Mouse (Mus musculus) midbrain, embryonic 16.5 days (tissue): ENCODE measurements around the gene U2surp. TPM values are rescaled to one million over a fixed set of nuclear protein-coding genes. Genes with fewer than 3 reads are reported as not detected.
"Not testable (repeated sequence)": the region's sequence is repeated elsewhere in the genome, so short reads cannot be mapped to it uniquely, and the experiment has no call there.

Experiments
- ATAC-seq: fragments of 200-750 bp; cut with Nextera tagmentation; 2 replicates; pipeline ENCODE4 v1.8.0; 2017; ENCODE audit warnings: moderate TSS enrichment
- H3K27ac ChIP-seq: fragments of 300-500 bp; sonication (generic); 2 replicates; pipeline ENCODE4 v1.5.1; 2014; ENCODE audit warnings: mild to moderate bottlenecking, low read length, mixed read lengths
- H3K27me3 ChIP-seq: fragments of 300-500 bp; sonication (generic); 2 replicates; pipeline ENCODE4 v1.6.1; 2014; ENCODE audit warnings: low read depth, low read length, mixed read lengths; ENCODE audit not compliant: control insufficient read depth, insufficient read depth
- H3K36me3 ChIP-seq: fragments of 300-500 bp; sonication (generic); 2 replicates; pipeline ENCODE4 v1.6.1; 2014; ENCODE audit warnings: mild to moderate bottlenecking, low read length, moderate library complexity, mixed read lengths; ENCODE audit not compliant: control insufficient read depth, insufficient read depth
- H3K4me1 ChIP-seq: fragments of 300-500 bp; sonication (generic); 2 replicates; pipeline ENCODE4 v1.6.1; 2014; ENCODE audit warnings: mild to moderate bottlenecking, low read length, mixed read lengths; ENCODE audit not compliant: control insufficient read depth, insufficient read depth
- H3K4me2 ChIP-seq: fragments of 300-500 bp; sonication (generic); 2 replicates; pipeline ENCODE4 v1.6.1; 2014; ENCODE audit warnings: mild to moderate bottlenecking, low read length, mixed read lengths
- H3K4me3 ChIP-seq: fragments of 300-500 bp; sonication (generic); 2 replicates; pipeline ENCODE4 v1.5.1; 2014; ENCODE audit warnings: low read depth, mild to moderate bottlenecking, low read length, moderate library complexity, mixed read lengths
- H3K9ac ChIP-seq: fragments of 300-500 bp; sonication (generic); 2 replicates; pipeline ENCODE4 v1.6.1; 2014; ENCODE audit warnings: low read depth, low read length, mixed read lengths
- H3K9me3 ChIP-seq: fragments of 300-500 bp; sonication (generic); replicated peaks from 2 replicates; pipeline ENCODE4 v1.6.1; 2014; ENCODE audit warnings: mild to moderate bottlenecking, low read length, mixed read lengths; ENCODE audit not compliant: control insufficient read depth, poor library complexity, severe bottlenecking
- WGBS: fragments of 180-500 bp; shearing (Covaris S2); extraction: QIAGEN DNeasy Blood & Tissue Kit; methylation state at CpG from one replicate; pipeline ENCODE4 v1.1.7; 2014; 5-methylcytosine and 5-hydroxymethylcytosine counted together
- polyA plus RNA-seq: library from polyadenylated mRNA; unstranded; fragments of >200 nt; fragmentation: Nextera tagmentation; extraction: Ambion mirVana; gene quantifications from 2 replicates; pipeline ENCODE4 v1.2.1, GENCODE M21; 2015

Gene U2surp
- polyA plus RNA-seq, 1 experiment from 2014 or later = 117 TPM

DNA sequence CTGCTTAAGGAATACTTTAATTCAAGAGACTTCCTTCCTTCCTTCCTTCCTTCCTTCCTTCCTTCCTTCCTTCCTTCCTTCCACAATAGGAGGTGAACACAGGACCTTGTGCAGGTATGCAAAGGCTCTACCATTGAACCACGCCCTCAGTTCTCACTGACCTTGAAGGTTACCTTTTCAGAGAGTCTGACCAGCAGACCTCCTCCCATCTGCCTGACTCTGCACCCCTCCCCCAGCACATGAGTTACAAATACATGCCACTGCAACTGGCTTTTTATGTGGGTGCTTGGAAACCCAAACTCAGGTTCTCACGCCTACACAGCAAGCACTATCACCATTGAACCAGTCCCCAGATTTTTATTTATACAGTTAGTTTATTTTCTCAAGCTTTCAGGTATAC is 10.8 kb upstream of the U2surp start:
- H3K27ac ChIP-seq = no peak overlapping the region
- H3K4me1 ChIP-seq = no peaks in the 10 kb centered on the region
- ATAC-seq = no peak
- no peaks in the 10 kb centered on the region for H3K9me3 ChIP-seq
- WGBS = 87% methylated on average over 2 of the region's 2 CpGs
- H3K9ac ChIP-seq = no peak overlapping the region
- no peaks in the 10 kb centered on the region for H3K27me3 ChIP-seq
- H3K4me3 ChIP-seq = no peak overlapping the region
- no peak overlapping the region for H3K4me2 ChIP-seq
- no peaks in the 10 kb centered on the region for H3K36me3 ChIP-seq

GRCm38 (mm10) chr9:95521566-95521965 is 9.8 kb upstream of the U2surp start:
- no peak overlapping the region for H3K4me3 ChIP-seq
- ATAC-seq = no peak
- no peaks in the 10 kb centered on the region for H3K9me3 ChIP-seq
- H3K4me1 ChIP-seq = no peaks in the 10 kb centered on the region
- no peak overlapping the region for H3K27ac ChIP-seq
- no peaks in the 10 kb centered on the region for H3K27me3 ChIP-seq
- H3K36me3 ChIP-seq = no peaks in the 10 kb centered on the region
- 55% methylated on average over 10 of the region's 10 CpGs for WGBS
- no peak overlapping the region for H3K4me2 ChIP-seq
- no peak overlapping the region for H3K9ac ChIP-seq

DNA sequence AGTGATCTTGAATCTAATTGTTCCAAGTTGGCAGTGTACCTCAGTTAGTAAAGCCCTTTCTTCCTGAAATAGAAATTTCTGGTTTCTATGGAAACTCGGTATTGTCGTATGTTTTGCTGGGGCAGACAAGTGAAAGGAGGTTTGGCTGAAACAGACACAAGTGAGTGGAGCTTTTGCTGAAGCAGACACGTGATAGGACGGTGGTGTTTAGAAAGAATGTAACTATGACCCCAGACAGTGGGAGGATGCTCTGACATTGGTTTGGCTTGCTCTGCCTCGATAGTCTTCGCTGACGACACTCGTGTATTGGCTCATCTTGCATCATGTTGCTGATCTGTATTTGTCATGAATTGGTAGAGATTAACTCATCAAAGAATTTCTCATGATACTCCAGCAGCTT is 9.2 kb upstream of the U2surp start:
- 87% methylated on average over 8 of the region's 8 CpGs for WGBS
- no peak overlapping the region for H3K4me3 ChIP-seq
- no peaks in the 10 kb centered on the region for H3K27me3 ChIP-seq
- H3K36me3 ChIP-seq = no peaks in the 10 kb centered on the region
- no peaks in the 10 kb centered on the region for H3K4me1 ChIP-seq
- no peaks in the 10 kb centered on the region for H3K9me3 ChIP-seq
- ATAC-seq = no peak
- H3K9ac ChIP-seq = no peak overlapping the region
- no peak overlapping the region for H3K4me2 ChIP-seq
- no peak overlapping the region for H3K27ac ChIP-seq

DNA sequence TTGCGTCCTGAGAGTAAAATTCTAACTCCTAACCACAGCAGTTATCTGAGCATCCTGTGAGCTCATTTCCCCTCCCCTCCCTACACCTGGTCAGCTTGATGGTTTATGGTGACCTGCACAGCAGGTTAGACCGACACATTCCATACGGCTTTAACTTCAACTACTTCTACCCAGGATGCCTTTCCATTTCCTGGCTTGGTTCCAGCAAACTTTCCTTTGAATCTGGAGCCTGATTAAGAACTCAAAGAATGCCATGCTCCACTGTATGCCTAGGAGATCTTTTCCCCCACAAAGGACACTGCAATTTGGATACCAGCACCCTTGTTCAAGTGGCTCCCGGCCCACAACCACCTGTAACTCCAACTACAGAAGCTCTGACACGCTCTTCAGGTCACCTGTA is 8.8 kb upstream of the U2surp start:
- no peak overlapping the region for H3K4me2 ChIP-seq
- no peaks in the 10 kb centered on the region for H3K4me1 ChIP-seq
- H3K27ac ChIP-seq = no peak overlapping the region
- no peaks in the 10 kb centered on the region for H3K27me3 ChIP-seq
- H3K9ac ChIP-seq = no peak overlapping the region
- H3K36me3 ChIP-seq = no peaks in the 10 kb centered on the region
- WGBS = 84% methylated on average over 5 of the region's 5 CpGs
- ATAC-seq = no peak
- no peaks in the 10 kb centered on the region for H3K9me3 ChIP-seq
- H3K4me3 ChIP-seq = no peak overlapping the region

DNA sequence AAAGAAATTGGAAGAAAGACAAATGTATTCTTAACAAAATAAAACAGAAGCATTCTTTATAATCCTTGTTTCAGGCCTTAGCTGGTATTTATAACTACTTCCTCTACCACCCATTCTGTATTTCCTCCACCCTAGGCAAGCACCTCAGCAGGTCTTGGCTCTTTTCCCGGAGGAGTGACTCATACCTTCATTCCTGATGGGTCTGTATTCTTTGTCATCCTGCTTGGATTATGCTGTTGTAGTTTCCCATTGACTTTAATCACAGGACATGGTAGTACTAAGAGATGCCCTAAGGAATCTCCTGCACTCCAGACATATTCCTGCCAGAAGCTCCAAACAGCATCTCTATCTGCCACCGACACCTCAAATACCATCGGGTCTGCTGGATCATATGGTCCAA is 2.6 kb upstream of the U2surp start:
- H3K27ac ChIP-seq, H3K9me3 ChIP-seq, H3K4me2 ChIP-seq, H3K9ac ChIP-seq, H3K27me3 ChIP-seq, H3K4me3 ChIP-seq, ATAC-seq, H3K36me3 ChIP-seq: not testable (repeated sequence)
- WGBS = 93% methylated on average over 3 of the region's 3 CpGs
- H3K4me1 ChIP-seq = peaks cover 12% of the 10 kb centered on the region

DNA sequence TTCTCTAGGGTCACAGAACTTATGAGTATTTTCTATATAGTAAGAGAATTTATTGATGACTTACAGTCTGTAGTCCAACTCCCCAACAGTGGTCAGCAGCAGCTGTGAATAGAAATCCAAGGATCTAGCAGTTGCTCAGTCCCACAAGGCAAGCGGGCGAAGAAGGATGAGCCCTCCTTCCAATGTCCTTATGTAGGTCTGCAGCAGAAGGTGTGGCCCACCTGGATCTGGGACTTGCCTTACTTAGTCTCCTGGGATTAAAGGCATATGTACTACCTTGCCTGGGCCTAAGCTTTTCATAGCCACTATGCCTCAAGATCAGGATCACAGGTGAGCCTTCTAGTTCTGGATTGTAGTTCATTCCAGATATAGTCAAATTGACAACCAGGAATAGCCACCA is 2.0 kb upstream of the U2surp start:
- H3K4me2 ChIP-seq = no peak overlapping the region
- H3K4me1 ChIP-seq = peaks cover 12% of the 10 kb centered on the region
- no peak overlapping the region for H3K9ac ChIP-seq
- no peaks in the 10 kb centered on the region for H3K9me3 ChIP-seq
- no peaks in the 10 kb centered on the region for H3K36me3 ChIP-seq
- no peak for ATAC-seq
- WGBS = 90% methylated on average over 2 of the region's 2 CpGs
- no peak overlapping the region for H3K27ac ChIP-seq
- H3K4me3 ChIP-seq = no peak overlapping the region
- H3K27me3 ChIP-seq = no peaks in the 10 kb centered on the region

GRCm38 (mm10) chr9:95512331-95513030 is 685 bp upstream of the U2surp start:
- no peaks in the 10 kb centered on the region for H3K36me3 ChIP-seq
- H3K4me2 ChIP-seq = peak overlapping the region; percentile 59
- peak; percentile 80 for ATAC-seq
- peak overlapping the region; percentile 65 for H3K9ac ChIP-seq
- WGBS = 27% methylated on average over 15 of the region's 15 CpGs
- H3K4me1 ChIP-seq = peaks cover 12% of the 10 kb centered on the region
- no peaks in the 10 kb centered on the region for H3K9me3 ChIP-seq
- H3K27ac ChIP-seq = peak overlapping the region; percentile 84
- peak overlapping the region; percentile 99 for H3K4me3 ChIP-seq
- no peaks in the 10 kb centered on the region for H3K27me3 ChIP-seq

DNA sequence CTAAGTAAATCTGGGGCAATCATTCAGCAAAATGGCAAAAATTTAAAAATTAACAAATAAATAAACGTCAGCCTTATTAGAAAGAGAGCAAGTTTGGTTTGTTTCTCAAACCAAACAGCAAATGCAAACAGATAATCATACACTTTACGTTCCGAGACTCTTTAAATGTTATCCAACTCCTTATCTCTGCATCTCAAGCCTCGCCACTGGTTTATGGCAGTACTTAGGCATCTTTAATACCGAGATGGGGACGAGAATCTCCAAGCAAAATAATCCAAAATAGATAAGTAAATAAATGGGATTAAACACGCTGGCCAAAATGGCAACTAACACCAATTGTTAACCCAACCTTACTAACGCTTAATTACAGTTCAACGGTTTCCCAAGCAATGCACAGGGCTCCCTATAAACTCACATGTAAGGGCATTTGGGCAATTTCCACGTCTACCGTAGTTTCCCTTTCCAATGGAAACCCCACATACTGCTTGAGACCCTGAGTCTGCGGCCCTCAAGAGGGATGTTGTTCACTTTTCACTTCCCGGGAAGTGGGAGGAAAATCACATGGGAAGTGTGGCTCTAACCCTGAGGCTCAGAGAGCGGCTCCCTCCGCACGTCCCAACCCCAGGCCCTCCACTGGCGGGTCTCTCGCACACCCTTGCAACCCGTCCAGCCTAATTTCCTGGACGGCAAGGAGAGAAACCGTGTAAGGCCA is 947 bp downstream of the U2surp start:
- Histone ChIP-seq H3K9ac (peak overlapping the region; percentile 94), H3K4me1 (peaks cover 12% of the 10 kb centered on the region), H3K4me2 (peak overlapping the region; percentile 93), H3K4me3 (peak overlapping the region; percentile 99), H3K9me3 (no peaks in the 10 kb centered on the region), H3K36me3 (no peaks in the 10 kb centered on the region), H3K27me3 (no peaks in the 10 kb centered on the region), H3K27ac (peak overlapping the region; percentile 84; the same call in 1 of the 2 replicates)
- 10% methylated on average over 21 of the region's 21 CpGs for WGBS
- peak; percentile 27 for ATAC-seq

- Histone ChIP-seq H3K9me3 (no peaks in the 10 kb centered on the region), H3K4me1 (peaks cover 5% of the 10 kb centered on the region), H3K9ac (no peak overlapping the region), H3K27me3 (no peaks in the 10 kb centered on the region), H3K4me2 (no peak overlapping the region), H3K4me3 (no peak overlapping the region), H3K36me3 (no peaks in the 10 kb centered on the region), H3K27ac (no peak overlapping the region)
- no peak for ATAC-seq
- WGBS = 95% methylated on average over 3 of the region's 3 CpGs
These were observed 6.1 kb downstream of the U2surp start for GRCm38 (mm10) chr9:95505666-95506065.
